Mouse (Mus musculus) brain, embryonic 14.5 days (tissue): ENCODE measurements around the gene Med14.

Source experiments
- CTCF ChIP-seq: fragments of 200-500 bp; IDR thresholded peaks from 2 replicates; pipeline ENCODE4 v1.5.1; 2012; ENCODE audit warnings: inconsistent platforms, mild to moderate bottlenecking, moderate library complexity, borderline replicate concordance; ENCODE audit not compliant: insufficient read depth, insufficient read length; ENCODE audit errors: extremely low read depth
- POLR2A ChIP-seq: fragments of 200-500 bp; IDR thresholded peaks from 2 replicates; pipeline ENCODE4 v1.6.1; 2012; ENCODE audit warnings: mild to moderate bottlenecking, inconsistent platforms, borderline replicate concordance; ENCODE audit not compliant: poor library complexity, insufficient read depth, insufficient read length, severe bottlenecking; ENCODE audit errors: extremely low read depth

- TF ChIP-seq CTCF (no peak), POLR2A (no peak)
Measured at GRCm38 (mm10) chrX:12791674-12792340, 29.9 kb upstream of the Med14 start.
